Mouse (Mus musculus): ENCODE measurements around the gene Unkl. TPM values are rescaled to one million over a fixed set of nuclear protein-coding genes. Genes with fewer than 3 reads are reported as not detected.

Unkl gene
- polyA plus RNA-seq, 1 experiment from 2014 or later, result 9.8 TPM

DNA sequence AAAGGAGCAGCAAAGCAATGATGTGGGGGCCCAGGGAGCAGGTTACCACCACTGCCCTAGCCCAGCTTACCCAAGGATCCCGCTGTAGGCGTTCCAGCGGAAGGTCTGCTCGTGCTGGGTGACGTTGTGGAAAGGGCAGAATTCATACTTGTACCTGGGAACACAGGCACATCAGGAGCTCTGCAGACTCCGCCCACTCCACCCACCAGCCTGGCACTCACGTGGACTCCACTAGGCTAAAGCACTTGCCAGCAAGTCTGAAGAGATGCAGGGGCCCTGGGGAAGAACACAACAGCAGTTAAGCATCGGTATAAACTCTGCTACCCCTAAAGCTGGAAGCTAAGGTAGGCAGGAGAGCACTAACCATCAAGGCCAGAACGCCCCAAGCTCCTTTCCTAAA, 47.4 kb downstream of the Unkl start:
- CTCF ChIA-PET, result interaction anchor here (1.2 kb wide), 1 partner anchor 50 kb away, joined by 3 read pairs; no protein-coding TSS in a partner anchor
- no peak for TF ChIP-seq CTCF (IDR thresholded peaks at IDR 0.05)
- POLR2A ChIA-PET, result interaction anchor here (1.3 kb wide), 1 partner anchor 37 kb away, joined by 3 read pairs; no protein-coding TSS in a partner anchor
- in situ Hi-C loops (cut with MboI; ENCODE audit: low pct_unique_long_range_greater_than_20kb), result no loop called here
- H3K27me3 ChIP-seq, result no peaks in the 10 kb centered on the region
- DNase-seq (ENCODE audit: low read depth, low spot score) (no peak), ATAC-seq (no peak)

DNA sequence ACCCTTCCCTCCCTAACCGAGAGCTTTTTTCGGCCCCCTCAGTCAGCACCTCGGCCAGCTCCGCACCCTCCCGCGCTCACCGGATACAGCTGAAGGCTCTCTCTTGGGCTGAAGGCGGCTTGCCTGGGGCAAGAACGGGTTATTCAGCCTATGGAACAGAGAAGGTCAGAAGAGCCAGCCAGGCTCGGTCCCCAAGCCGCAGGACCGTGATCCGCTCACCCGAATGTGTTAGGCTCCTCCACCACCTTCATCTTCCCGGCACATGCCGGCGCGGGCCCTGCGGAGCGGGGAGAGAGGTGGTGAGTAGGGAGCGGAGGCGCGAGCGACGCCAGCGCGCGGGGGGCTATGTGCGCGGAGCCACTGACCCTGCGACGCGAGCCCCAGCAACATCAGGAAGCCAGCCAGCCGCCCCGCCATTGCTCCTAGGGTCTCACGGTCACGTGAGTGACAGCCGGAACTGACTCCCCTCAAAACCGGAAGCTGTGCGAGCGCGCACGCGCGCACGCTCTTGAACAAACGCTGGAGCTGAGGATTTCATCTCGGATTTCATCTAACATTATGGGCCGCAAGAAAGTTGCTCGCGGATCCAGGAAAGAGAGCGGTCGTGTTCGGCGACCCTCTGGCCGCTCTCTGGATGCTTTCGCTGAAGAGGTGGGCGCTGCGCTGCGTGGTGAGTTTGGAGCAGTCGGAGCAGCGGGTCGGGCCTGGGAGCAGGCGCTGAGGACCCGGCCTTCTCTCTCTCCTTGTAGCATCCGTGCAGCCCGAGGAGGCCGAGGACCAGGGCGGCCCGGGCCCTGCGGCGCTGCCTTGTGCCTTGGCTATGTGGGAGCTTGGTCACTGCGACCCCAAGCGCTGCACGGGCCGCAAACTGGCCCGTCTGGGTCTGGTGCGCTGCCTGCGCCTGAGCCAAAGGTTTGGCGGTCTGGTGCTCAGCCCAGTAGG, 51.8 kb downstream of the Unkl start, which contains the start of the genes Gnptg and Tsr3:
Gene Gnptg (minus strand): TSS at position 430 of the 942 bp plus-strand sequence.
Gene Tsr3 (plus strand): TSS at position 476 of the 942 bp plus-strand sequence.
- CTCF ChIA-PET, result interaction anchor here (1.0 kb wide), 2 partner anchors 8 to 45 kb away, joined by 3 read pairs; no protein-coding TSS in a partner anchor
- in situ Hi-C loops (cut with MboI; ENCODE audit: low pct_unique_long_range_greater_than_20kb), result no loop called here
- peak; percentile 46 for ATAC-seq

DNA sequence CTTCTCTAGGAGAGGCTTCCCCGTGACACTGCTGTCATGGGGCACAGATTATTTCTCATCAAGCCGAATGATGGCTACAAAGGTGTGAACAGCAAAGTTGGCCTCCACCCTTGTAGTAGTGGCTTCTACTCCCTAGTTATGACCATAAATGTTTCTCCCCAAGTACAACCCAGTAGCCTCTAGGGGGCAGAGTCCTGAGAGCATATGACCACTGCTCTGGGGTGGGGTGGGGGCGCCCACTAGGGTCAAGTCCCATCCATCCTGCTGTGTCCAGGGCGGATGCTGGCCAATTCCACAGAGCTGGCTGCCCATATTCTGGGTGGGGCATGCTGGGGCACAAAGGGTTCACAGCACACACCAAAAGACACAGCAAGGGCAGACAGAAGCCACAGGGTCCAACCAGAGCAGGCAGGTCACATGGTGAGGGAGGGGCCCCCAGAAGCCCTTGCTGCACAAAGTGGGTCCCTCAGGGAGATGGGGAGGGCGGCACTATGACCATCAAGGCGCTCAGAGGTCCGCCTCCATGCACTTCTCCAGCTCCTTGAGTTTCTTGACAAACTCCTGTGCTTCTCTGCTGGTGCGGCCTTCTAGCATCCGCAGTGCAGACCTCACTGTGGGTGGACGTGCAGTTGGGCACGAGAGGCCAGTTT, 55.1 kb downstream of the Unkl start:
- CTCF ChIA-PET, result no interaction called here
- no peaks in the 10 kb centered on the region for H3K27me3 ChIP-seq
- DNase-seq (ENCODE audit: low read depth, low spot score) (no peak), ATAC-seq (no peak)
- in situ Hi-C loops (cut with MboI; ENCODE audit: low pct_unique_long_range_greater_than_20kb), result no loop called here
- POLR2A ChIA-PET, result interaction anchor here (1.2 kb wide), 1 partner anchor 11 kb away, joined by 3 read pairs; no protein-coding TSS in a partner anchor
- no peak for TF ChIP-seq CTCF (IDR thresholded peaks at IDR 0.05)

More for the DNA sequence above, 51.8 kb downstream of the Unkl start, which contains the start of the genes Gnptg and Tsr3:
- POLR2A ChIA-PET, result interaction anchor here (0.8 to 2.0 kb wide), 2 partner anchors 28 to 33 kb away, joined by 3 to 6 read pairs; no protein-coding TSS in a partner anchor
- DNase-seq (ENCODE audit: low read depth, low spot score), result no peak
- no peaks in the 10 kb centered on the region for H3K27me3 ChIP-seq
- TF ChIP-seq CTCF (IDR thresholded peaks at IDR 0.05), result no peak

DNA sequence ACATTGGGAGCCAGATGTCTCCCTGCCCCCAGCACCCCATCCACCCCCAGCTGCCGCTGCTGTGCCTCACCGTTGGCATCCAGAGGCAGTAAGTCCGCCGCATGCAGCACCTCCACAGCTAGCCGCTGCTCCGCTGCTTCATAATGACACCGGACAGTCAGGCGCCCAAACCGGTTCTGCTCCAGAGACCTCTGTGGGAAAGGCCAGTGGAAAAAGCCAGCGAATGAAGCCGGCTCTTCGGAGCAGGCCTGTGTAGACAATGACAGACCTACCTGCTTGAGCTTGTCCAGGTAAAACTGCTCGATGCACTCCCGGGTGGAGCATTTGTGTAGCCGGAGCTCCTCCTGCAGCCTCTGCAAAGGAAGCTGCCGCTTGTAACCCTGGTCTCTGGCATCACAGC, 56.0 kb downstream of the Unkl start:
- DNase-seq (ENCODE audit: low read depth, low spot score) (no peak), ATAC-seq (no peak)
- in situ Hi-C loops (cut with MboI; ENCODE audit: low pct_unique_long_range_greater_than_20kb), result no loop called here
- POLR2A ChIA-PET, result interaction anchor here (1.2 kb wide), 1 partner anchor 10 kb away, joined by 3 read pairs; no protein-coding TSS in a partner anchor
- no peak for TF ChIP-seq CTCF (IDR thresholded peaks at IDR 0.05)
- H3K27me3 ChIP-seq, result no peaks in the 10 kb centered on the region
- CTCF ChIA-PET, result no interaction called here

DNA sequence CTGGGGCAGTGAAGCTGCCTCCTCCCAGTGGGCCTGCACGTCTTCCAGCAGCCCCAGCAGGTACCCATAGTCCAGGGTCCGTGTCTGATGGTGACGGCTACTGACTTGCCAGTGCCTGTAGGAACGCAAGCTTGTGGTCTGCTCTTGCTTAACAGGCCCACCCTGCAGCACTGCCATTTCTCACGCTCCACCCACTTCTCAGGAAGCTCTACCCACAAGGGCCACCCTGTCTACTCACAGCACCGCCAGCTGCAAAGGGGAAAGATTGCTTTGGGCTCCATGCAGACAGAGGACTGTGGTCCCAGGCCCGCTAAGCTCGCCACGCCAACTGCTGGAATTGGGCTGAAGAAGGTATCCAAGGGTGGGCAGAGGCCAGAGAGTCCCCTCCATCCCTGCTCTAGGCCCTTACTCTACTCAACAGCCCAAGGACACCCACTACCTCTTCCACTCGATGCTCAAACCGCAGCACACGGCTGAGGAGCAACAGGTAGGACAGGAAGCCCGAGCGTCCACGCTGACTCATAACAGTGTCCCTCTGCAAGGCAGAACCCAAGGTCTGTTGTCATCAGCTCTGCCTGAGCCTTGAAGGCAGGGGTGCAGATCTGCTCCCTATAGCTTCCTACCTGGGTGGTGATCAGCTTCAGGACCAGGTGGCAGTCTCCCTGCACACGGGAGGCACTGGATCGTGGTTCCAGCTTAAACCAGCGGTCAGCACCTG, 60.0 kb downstream of the Unkl start:
- in situ Hi-C loops (cut with MboI; ENCODE audit: low pct_unique_long_range_greater_than_20kb), result no loop called here
- no peak for TF ChIP-seq CTCF (IDR thresholded peaks at IDR 0.05)
- DNase-seq (ENCODE audit: low read depth, low spot score) (no peak), ATAC-seq (no peak)
- ChIA-PET CTCF (interaction anchor here (0.9 to 1.3 kb wide), 2 partner anchors 8 to 24 kb away, joined by 3 to 5 read pairs; partner anchors contain the start of genes Gnptg and Tsr3), POLR2A (interaction anchor here (0.6 to 2.7 kb wide), 4 partner anchors 11 to 66 kb away, joined by 3 to 11 read pairs (median 5); partner anchors contain the start of gene Ube2i)
- H3K27me3 ChIP-seq, result no peaks in the 10 kb centered on the region

DNA sequence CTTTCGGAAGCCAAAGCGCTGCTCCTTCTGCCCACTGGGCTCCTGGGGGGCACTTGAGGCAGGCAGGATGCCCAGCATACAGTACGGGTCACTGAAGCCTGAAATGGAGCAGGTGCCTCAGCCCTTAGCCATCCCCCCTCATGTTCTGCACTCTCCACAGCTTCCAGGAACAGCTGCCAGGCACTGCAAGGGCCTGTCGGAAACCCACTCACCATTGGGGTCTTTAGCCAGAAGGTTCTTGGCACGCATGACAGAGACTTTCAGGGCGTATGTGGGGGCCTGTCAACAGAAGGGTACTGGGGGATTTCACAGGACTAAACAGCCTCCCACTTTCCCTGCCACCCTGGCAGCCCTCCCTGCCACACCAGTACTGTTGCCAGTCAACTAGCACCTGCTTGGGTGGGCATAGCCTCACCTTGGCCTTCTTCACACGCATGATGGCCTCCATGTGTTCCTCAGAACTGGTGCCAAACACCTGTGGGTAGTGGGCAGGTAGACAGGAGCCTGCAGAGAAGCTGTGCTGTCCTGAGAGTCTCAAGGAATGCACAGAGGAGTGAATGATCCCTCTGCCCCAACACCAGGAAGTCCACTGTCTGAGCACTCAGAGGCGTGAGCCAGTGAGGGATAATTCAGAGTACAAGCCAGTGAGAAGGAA, 62.1 kb downstream of the Unkl start:
- ChIA-PET CTCF (no interaction called here), POLR2A (interaction anchor here (1.9 kb wide), 1 partner anchor 23 kb away, joined by 4 read pairs; no protein-coding TSS in a partner anchor)
- ATAC-seq, result no peak
- in situ Hi-C loops (cut with MboI; ENCODE audit: low pct_unique_long_range_greater_than_20kb), result no loop called here
- no peak for TF ChIP-seq CTCF (IDR thresholded peaks at IDR 0.05)
- H3K27me3 ChIP-seq, result no peaks in the 10 kb centered on the region
- DNase-seq (ENCODE audit: low read depth, low spot score), result no peak

DNA sequence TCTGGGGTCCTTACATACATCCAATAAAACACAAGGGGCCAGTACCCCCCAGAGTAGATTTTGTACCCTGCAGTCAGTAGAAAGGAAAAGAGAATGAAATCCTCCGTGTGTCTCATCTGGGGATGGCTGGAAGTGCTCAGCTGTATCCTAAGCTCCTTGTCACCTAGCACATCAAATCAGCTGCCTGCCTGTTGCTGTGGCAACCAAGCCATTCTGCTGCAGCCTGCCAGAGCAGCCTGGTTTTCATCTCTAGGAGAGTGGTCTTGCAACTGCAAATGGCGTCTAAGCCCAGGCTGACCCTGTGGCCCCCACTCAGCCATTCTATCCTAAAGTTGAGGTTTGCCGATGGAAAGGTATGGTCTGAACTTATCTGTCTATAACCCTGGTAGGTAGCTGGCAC, 64.4 kb downstream of the Unkl start:
- ATAC-seq (no peak), DNase-seq (ENCODE audit: low read depth, low spot score) (no peak)
- no peaks in the 10 kb centered on the region for H3K27me3 ChIP-seq
- CTCF ChIA-PET, result no interaction called here
- no peak for TF ChIP-seq CTCF (IDR thresholded peaks at IDR 0.05)
- POLR2A ChIA-PET, result no interaction called here
- in situ Hi-C loops (cut with MboI; ENCODE audit: low pct_unique_long_range_greater_than_20kb), result no loop called here

DNA sequence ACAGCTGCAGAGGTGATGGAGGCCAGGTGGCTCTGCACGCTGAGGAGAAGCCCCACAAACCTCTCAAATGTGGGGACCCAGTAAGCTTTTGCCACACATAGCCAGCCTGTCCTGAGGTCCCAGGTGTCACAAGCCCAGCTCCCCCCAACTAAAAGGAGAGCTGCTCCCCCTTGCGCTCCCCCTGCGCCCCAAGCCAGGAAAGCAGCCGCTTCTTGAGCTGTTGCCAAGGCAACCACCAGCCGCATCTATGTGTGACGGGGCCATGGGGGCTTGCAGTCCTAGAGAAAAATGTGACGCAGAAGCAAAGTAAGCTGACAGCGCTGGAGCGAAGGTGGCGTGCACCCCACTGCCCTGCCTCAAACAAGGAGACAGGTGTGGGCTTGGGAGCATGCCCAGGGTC, 65.6 kb downstream of the Unkl start:
- H3K27me3 ChIP-seq, result no peaks in the 10 kb centered on the region
- ChIA-PET POLR2A (interaction anchor here (0.8 kb wide), 1 partner anchor 10 kb away, joined by 3 read pairs; no protein-coding TSS in a partner anchor), CTCF (no interaction called here)
- TF ChIP-seq CTCF (IDR thresholded peaks at IDR 0.05), result no peak
- ATAC-seq (no peak), DNase-seq (ENCODE audit: low read depth, low spot score) (no peak)
- in situ Hi-C loops (cut with MboI; ENCODE audit: low pct_unique_long_range_greater_than_20kb), result no loop called here

DNA sequence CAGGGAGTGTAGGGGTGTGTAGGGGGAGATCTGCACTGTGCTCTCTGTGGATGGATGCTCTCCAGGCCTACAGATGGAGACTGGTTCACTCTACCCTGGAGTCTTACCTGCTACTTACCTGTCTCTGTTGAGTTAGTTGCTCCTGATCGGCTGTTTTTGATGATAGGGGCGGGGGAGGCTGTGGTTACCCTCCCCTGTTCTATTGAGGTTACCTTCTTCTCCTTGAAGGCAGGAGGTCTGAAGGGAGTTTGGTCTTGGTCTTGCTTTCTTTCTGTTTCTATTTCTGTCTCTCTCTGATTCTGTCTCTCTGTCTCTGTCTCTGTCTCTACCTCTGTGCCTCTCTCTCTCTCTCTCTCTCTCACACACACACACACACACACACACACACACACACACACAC, 66.9 kb downstream of the Unkl start:
- in situ Hi-C loops (cut with MboI; ENCODE audit: low pct_unique_long_range_greater_than_20kb), result no loop called here

More for the DNA sequence above, 66.9 kb downstream of the Unkl start:
- no peaks in the 10 kb centered on the region for H3K27me3 ChIP-seq
- CTCF ChIA-PET, result interaction anchor here (1.0 kb wide), 1 partner anchor 12 kb away, joined by 3 read pairs; no protein-coding TSS in a partner anchor
- POLR2A ChIA-PET, result no interaction called here
- DNase-seq (ENCODE audit: low read depth, low spot score) (no peak), ATAC-seq (no peak)
- no peak for TF ChIP-seq CTCF (IDR thresholded peaks at IDR 0.05)
